Mouse (Mus musculus) urinary bladder, adult 2 months (tissue): Measurements from ENCODE around the gene Psmb2. TPM values are rescaled to one million over a fixed set of nuclear protein-coding genes. Genes with fewer than 3 reads are reported as not detected.

Experiments used
- DNase-seq: peaks from one replicate; pipeline ENCODE4 v3.0.0; 2022; ENCODE audit warnings: low spot score
- polyA plus RNA-seq: library from polyadenylated mRNA; depleted of rRNA; stranded (reverse); fragments of >200 nt; gene quantifications from 2 replicates; pipeline ENCODE4 v1.2.3, GENCODE M21; 2012; rRNA removed

Gene Psmb2
- polyA plus RNA-seq, 1 experiment: 200 TPM

DNA sequence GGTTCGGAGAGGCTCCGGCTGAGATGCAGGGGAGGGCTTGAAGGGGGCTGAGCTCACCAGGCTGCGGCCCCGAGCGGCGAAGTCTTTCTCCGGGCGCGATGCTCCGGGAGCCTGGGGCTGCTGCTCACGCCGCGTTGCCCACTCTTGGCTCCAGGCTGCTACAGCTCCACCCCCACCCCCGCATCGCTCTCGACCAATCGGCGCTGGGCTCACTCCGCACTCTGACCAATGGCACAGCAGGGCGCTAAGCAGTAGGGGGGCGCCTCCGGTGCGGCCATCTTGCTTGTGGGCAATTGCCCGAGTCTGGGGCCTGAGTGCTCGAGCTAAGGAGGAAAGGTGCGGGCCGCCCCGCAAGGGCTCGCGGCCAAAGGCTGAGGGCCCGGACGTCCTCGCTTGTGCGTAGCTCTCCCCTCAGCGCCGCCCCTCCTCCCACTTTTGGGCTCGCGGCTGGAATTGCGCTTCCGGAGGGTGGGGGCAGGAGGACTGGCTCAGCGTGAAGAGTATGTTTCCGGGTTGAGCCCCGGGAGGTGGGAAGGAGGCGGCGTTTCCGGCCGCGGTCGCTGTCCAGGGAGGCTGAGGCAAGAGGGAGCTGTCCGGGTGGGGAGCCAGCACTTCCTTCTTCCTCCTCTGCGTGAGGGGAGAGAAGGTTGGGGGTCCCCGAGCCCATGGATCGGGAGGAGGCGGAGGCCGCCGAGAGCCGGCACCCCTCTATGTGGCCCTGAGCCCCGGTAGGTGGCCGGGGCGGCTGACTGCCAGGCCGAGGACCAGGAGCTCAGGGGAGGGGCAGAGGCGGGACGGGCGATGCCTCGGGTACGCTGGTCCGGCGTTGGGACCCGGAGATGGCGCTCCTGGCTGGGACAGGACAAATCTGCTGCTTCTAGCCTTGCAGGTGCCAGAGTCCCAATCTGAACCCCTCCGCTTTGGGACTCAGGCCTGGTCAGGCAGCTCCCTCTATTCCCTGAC is 76.1 kb downstream of the Psmb2 start, which contains the start of the genes Ncdn and AU040320:
Ncdn (minus strand) TSS at position 171 of the 963 bp plus-strand sequence.
AU040320 (plus strand) TSS at position 277 of the 963 bp plus-strand sequence.
- DNase-seq: peak; percentile 97

GRCm38 (mm10) chr4:126754231-126754611 is 76.8 kb downstream of the Psmb2 start:
- DNase-seq: no peak

GRCm38 (mm10) chr4:126754736-126755374 is 77.4 kb downstream of the Psmb2 start:
- DNase-seq: no peak

DNA sequence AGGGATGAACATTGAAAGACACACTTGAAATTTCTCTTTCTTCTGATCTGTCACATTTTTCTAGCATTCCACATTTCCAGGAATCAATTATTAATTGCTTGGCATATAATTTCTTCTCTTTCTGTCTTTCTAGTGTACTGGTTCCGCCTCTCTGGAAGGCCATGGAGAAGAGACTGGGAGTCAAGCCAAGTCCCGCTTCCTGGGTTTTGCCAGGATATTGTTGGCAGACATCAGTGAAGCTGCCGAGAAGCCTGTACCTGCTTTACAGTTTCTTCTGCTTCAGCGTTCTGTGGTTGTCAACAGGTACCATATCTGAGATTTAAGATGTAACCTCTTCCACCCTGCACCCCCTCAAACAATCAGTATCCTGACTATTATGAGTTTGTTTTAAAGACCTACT is 79.3 kb downstream of the Psmb2 start:
- DNase-seq: no peak

GRCm38 (mm10) chr4:126758299-126758698 is 80.9 kb downstream of the Psmb2 start:
- no peak for DNase-seq

Other genes with a start within 250 kb of the Psmb2 start
- gene Ago3, start 248.1 kb upstream of the Psmb2 start, polyA plus RNA-seq: 5.9 and 6.8 TPM in 2 replicates
- 13.2 and 21.9 TPM in 2 replicates for gene Ago1, start 209.0 kb upstream of the Psmb2 start, polyA plus RNA-seq
- 4.8 and 5.3 TPM in 2 replicates for gene Ago4, start 144.2 kb upstream of the Psmb2 start, polyA plus RNA-seq
- gene Clspn, start 120.7 kb upstream of the Psmb2 start, polyA plus RNA-seq: 0.74 and 0.81 TPM in 2 replicates
- 20.7 and 26.9 TPM in 2 replicates for gene 5730409E04Rik, start 67.8 kb upstream of the Psmb2 start, polyA plus RNA-seq
- 0.04 TPM in 1 of 2 replicates, not detected in the other for gene Tfap2e, start 58.6 kb downstream of the Psmb2 start, polyA plus RNA-seq
- gene Ncdn, start 75.8 kb downstream of the Psmb2 start, polyA plus RNA-seq: 26.1 and 27.2 TPM in 2 replicates
- 20.6 and 24.4 TPM in 2 replicates for gene AU040320, start 75.9 kb downstream of the Psmb2 start, polyA plus RNA-seq